Mouse (Mus musculus) midbrain, embryonic 16.5 days (tissue): ENCODE measurements around the gene Aox2. TPM values are rescaled to one million over a fixed set of nuclear protein-coding genes. Genes with fewer than 3 reads are reported as not detected.
A peak's percentile ranks its signal among the peaks of the same experiment; 100 is the strongest.

Experiments
- ATAC-seq: fragments of 200-750 bp; cut with Nextera tagmentation; 2 replicates; pipeline ENCODE4 v1.8.0; 2017; ENCODE audit warnings: moderate TSS enrichment
- H3K27ac ChIP-seq: fragments of 300-500 bp; sonication (generic); 2 replicates; pipeline ENCODE4 v1.5.1; 2014; ENCODE audit warnings: mild to moderate bottlenecking, low read length, mixed read lengths
- H3K27me3 ChIP-seq: fragments of 300-500 bp; sonication (generic); 2 replicates; pipeline ENCODE4 v1.6.1; 2014; ENCODE audit warnings: low read depth, low read length, mixed read lengths; ENCODE audit not compliant: control insufficient read depth, insufficient read depth
- H3K36me3 ChIP-seq: fragments of 300-500 bp; sonication (generic); 2 replicates; pipeline ENCODE4 v1.6.1; 2014; ENCODE audit warnings: mild to moderate bottlenecking, low read length, moderate library complexity, mixed read lengths; ENCODE audit not compliant: control insufficient read depth, insufficient read depth
- H3K4me1 ChIP-seq: fragments of 300-500 bp; sonication (generic); 2 replicates; pipeline ENCODE4 v1.6.1; 2014; ENCODE audit warnings: mild to moderate bottlenecking, low read length, mixed read lengths; ENCODE audit not compliant: control insufficient read depth, insufficient read depth
- H3K4me2 ChIP-seq: fragments of 300-500 bp; sonication (generic); 2 replicates; pipeline ENCODE4 v1.6.1; 2014; ENCODE audit warnings: mild to moderate bottlenecking, low read length, mixed read lengths
- H3K4me3 ChIP-seq: fragments of 300-500 bp; sonication (generic); 2 replicates; pipeline ENCODE4 v1.5.1; 2014; ENCODE audit warnings: low read depth, mild to moderate bottlenecking, low read length, moderate library complexity, mixed read lengths
- H3K9ac ChIP-seq: fragments of 300-500 bp; sonication (generic); 2 replicates; pipeline ENCODE4 v1.6.1; 2014; ENCODE audit warnings: low read depth, low read length, mixed read lengths
- H3K9me3 ChIP-seq: fragments of 300-500 bp; sonication (generic); replicated peaks from 2 replicates; pipeline ENCODE4 v1.6.1; 2014; ENCODE audit warnings: mild to moderate bottlenecking, low read length, mixed read lengths; ENCODE audit not compliant: control insufficient read depth, poor library complexity, severe bottlenecking
- WGBS: fragments of 180-500 bp; shearing (Covaris S2); extraction: QIAGEN DNeasy Blood & Tissue Kit; methylation state at CpG from one replicate; pipeline ENCODE4 v1.1.7; 2014; 5-methylcytosine and 5-hydroxymethylcytosine counted together
- polyA plus RNA-seq: library from polyadenylated mRNA; unstranded; fragments of >200 nt; fragmentation: Nextera tagmentation; extraction: Ambion mirVana; gene quantifications from 2 replicates; pipeline ENCODE4 v1.2.1, GENCODE M21; 2015

Gene Aox2
- polyA plus RNA-seq, 1 experiment from 2014 or later = 0.03 TPM

DNA sequence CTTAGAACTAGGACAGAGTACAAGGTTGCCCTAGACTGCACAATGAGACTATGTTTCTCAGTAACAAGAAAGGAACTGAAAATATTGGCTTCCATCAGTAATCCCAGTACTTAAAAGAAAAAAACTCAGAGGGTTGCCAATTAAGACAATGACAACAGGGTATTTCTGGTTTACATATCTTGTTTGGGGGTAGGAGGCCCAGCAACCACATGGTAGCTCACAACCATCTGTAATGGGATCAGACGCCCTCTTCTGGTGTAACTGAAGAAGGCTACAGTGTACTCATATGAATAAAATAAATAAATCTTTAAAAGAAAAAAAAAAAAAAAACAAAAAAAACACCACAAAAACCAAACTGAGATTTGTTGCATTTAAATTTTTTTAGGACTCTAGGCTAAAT, 137.3 kb downstream of the Aox2 start:
- ATAC-seq = no peak
- H3K27ac ChIP-seq = no peak overlapping the region
- H3K9ac ChIP-seq = no peak overlapping the region
- no peak overlapping the region for H3K4me2 ChIP-seq
- H3K36me3 ChIP-seq = peaks cover 66% of the 10 kb centered on the region
- 0 out of 2 replicates have a peak, but pooled peaks cover 3% of the 10 kb centered on the region for H3K4me1 ChIP-seq
- H3K9me3 ChIP-seq = no peaks in the 10 kb centered on the region
- H3K27me3 ChIP-seq = no peaks in the 10 kb centered on the region
- H3K4me3 ChIP-seq = no peak overlapping the region
- 22% methylated on average over 1 of the region's 1 CpGs for WGBS

DNA sequence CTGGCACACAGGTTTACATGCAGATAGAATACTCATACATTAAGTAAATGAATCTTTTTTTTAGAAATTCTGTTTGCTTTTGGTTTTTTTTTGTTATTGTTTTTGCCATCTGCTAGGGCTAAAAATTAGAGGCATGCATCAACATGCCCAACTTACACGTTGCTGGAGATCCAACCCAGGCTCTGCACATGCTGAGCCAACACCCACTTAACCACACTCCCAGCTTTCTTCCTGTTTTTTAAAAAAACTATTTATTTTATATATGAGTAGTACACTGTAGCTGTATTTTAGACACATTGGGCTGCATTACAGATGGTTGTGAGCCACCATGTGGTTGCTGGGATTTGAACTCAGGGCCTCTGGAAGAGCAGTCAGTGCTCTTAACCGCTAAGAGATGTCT, 137.9 kb downstream of the Aox2 start:
- Histone ChIP-seq H3K4me2 (no peak overlapping the region), H3K27me3 (no peaks in the 10 kb centered on the region), H3K4me1 (peaks cover 5% of the 10 kb centered on the region), H3K9ac (no peak overlapping the region), H3K36me3 (peaks cover 62% of the 10 kb centered on the region), H3K4me3 (no peak overlapping the region), H3K9me3 (no peaks in the 10 kb centered on the region), H3K27ac (no peak overlapping the region)
- no peak for ATAC-seq
- 97% methylated on average over 2 of the region's 2 CpGs for WGBS

- ATAC-seq = no peak
- Histone ChIP-seq H3K4me2 (no peak overlapping the region), H3K4me3 (no peak overlapping the region), H3K27me3 (no peaks in the 10 kb centered on the region), H3K9me3 (no peaks in the 10 kb centered on the region), H3K4me1 (peaks cover 20% of the 10 kb centered on the region), H3K27ac (no peak overlapping the region), H3K9ac (no peak overlapping the region), H3K36me3 (peaks cover 42% of the 10 kb centered on the region)
- 88% methylated on average over 10 of the region's 10 CpGs for WGBS
These were observed 141.9 kb downstream of the Aox2 start for GRCm38 (mm10) chr1:58420032-58420431.

DNA sequence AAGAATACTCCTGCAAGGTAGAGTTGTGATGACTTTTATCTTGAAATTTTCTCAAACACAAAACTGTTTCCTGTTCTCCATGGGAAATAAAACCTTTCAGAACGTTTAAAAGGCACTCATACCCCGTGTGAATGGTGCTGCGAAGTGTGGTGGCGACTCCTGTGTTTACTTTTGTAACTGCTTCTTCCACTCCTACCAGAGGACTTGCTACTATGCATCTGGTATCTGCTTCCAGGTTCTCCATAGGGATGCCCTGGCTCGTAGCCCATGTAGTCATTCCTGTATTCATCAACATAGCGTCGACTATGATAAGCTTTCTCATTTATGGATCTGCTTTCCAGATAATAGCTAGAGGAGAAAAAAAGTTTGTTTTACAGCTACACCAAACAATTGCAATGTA, 142.8 kb downstream of the Aox2 start:
- H3K4me2 ChIP-seq = peak overlapping the region; percentile 17; the same call in 1 of the 2 replicates
- no peak overlapping the region for H3K9ac ChIP-seq
- H3K36me3 ChIP-seq = peaks cover 34% of the 10 kb centered on the region
- no peaks in the 10 kb centered on the region for H3K27me3 ChIP-seq
- no peak overlapping the region for H3K27ac ChIP-seq
- H3K4me1 ChIP-seq = peaks cover 20% of the 10 kb centered on the region
- WGBS = 71% methylated on average over 7 of the region's 7 CpGs
- H3K9me3 ChIP-seq = no peaks in the 10 kb centered on the region
- ATAC-seq = no peak
- no peak overlapping the region for H3K4me3 ChIP-seq

DNA sequence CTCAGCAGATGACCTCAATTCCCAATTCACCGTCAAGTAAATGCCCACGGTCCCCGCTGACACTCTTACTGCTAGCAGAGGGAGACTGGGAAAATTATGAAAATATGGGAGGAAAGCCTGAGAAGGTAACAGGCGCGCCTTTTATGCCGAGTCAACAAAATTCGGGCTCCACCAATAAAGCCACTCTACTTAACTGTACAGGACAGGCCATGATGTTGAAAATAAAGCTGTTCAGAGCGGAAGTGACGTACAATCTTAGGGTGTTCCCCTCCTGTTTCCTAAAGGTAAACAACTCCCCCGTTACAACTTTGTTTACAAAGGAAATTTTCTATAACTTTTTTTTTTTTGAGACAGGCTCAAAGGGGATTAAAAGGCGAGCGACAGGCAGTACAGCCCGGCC, 144.8 kb downstream of the Aox2 start:
- Histone ChIP-seq H3K36me3 (peaks cover 26% of the 10 kb centered on the region), H3K9me3 (no peaks in the 10 kb centered on the region), H3K4me3 (peak overlapping the region; percentile 97), H3K27me3 (no peaks in the 10 kb centered on the region), H3K27ac (peak overlapping the region; percentile 99; the same call in 1 of the 2 replicates), H3K4me1 (peaks cover 20% of the 10 kb centered on the region), H3K4me2 (peak overlapping the region; percentile 77), H3K9ac (peak overlapping the region; percentile 100)
- WGBS = 8% methylated on average over 13 of the region's 13 CpGs
- peak; percentile 56 for ATAC-seq

GRCm38 (mm10) chr1:58423371-58424248, 145.5 kb downstream of the Aox2 start, which contains the start of gene Clk1:
TSS of gene Clk1 (minus strand) at chr1:58424066.
- peaks cover 20% of the 10 kb centered on the region for H3K4me1 ChIP-seq
- ATAC-seq = peak; percentile 93
- H3K27me3 ChIP-seq = no peaks in the 10 kb centered on the region
- H3K4me2 ChIP-seq = peak within 1 kb of the TSS; percentile 77
- H3K9ac ChIP-seq = peak within 1 kb of the TSS; percentile 100
- peaks cover 22% of the 10 kb centered on the region for H3K36me3 ChIP-seq
- H3K9me3 ChIP-seq = no peaks in the 10 kb centered on the region
- H3K27ac ChIP-seq = peak within 1 kb of the TSS; percentile 99
- WGBS = under 1% methylated on average over 72 of the region's 79 CpGs
- peak within 1 kb of the TSS; percentile 97 for H3K4me3 ChIP-seq

DNA sequence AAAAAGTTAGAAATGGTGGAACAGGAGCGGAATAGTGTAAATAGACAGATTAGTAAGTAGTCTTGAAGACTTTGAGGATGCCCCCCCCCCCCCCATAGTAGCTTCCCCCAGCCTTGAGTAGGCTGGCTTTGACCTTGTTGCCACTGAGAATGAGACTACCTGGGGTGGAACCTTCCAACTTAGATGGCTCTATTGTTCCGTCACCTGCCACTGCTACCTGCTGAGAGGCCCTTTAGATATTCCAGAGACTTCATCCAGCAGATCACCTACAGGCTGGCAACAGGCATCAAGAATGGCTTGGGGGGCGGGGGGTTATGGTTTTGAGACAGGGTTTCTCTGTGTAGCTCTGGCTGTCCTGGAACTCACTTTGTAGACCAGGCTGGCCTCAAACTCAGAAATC, 146.4 kb downstream of the Aox2 start:
- 0 out of 2 replicates have a peak, but pooled peaks have one; percentile 1 for ATAC-seq
- H3K9ac ChIP-seq = no peak overlapping the region
- H3K36me3 ChIP-seq = peaks cover 14% of the 10 kb centered on the region
- no peak overlapping the region for H3K4me3 ChIP-seq
- H3K4me2 ChIP-seq = no peak overlapping the region
- no peaks in the 10 kb centered on the region for H3K9me3 ChIP-seq
- H3K27ac ChIP-seq = no peak overlapping the region
- 82% methylated on average over 3 of the region's 3 CpGs for WGBS
- no peaks in the 10 kb centered on the region for H3K27me3 ChIP-seq
- H3K4me1 ChIP-seq = peaks cover 20% of the 10 kb centered on the region

Other genes with a start within 250 kb of the Aox2 start
- 0.11 and 0.18 TPM in 2 replicates for gene Aox1, start 248.4 kb upstream of the Aox2 start, polyA plus RNA-seq
- 0.23 and 0.53 TPM in 2 replicates for gene Aox3, start 165.2 kb upstream of the Aox2 start, polyA plus RNA-seq
- gene Aox4, start 67.9 kb upstream of the Aox2 start, polyA plus RNA-seq = 0.28 and 0.53 TPM in 2 replicates
- 346 and 351 TPM in 2 replicates for gene Bzw1, start 114.6 kb downstream of the Aox2 start, polyA plus RNA-seq
- 178 and 188 TPM in 2 replicates for gene Clk1, start 145.7 kb downstream of the Aox2 start, polyA plus RNA-seq
- 56.9 and 57.5 TPM in 2 replicates for gene Nif3l1, start 166.8 kb downstream of the Aox2 start, polyA plus RNA-seq
- gene Ppil3, start 167.2 kb downstream of the Aox2 start, polyA plus RNA-seq = 49.8 and 50.2 TPM in 2 replicates
- gene Orc2, start 226.8 kb downstream of the Aox2 start, polyA plus RNA-seq = 15.1 and 17.2 TPM in 2 replicates